ENCODE assay signal across 21 mouse cellular contexts in genomic region chr10:88287261-88287660, GRCm38 (mm10).
DNase-seq lines count a peak whose midpoint lies in the region; ATAC-seq and TF ChIP-seq lines count a peak whose summit lies in the region.
"Had no signal": no experiment of that assay in that cellular context is flagged by ENCODE, and none has a peak within 500 bp of the region (broad histone marks: within the 10 kb centered on the region; RNA-seq: fewer than 3 reads in every experiment).

No protein-coding gene starts in this region.

- H3K4me2 ChIP-seq in limb, embryonic 11.5 days (ENCODE audit: low read depth, severe bottlenecking) = no peak overlapping the region
- no peak overlapping the region for H3K4me2 ChIP-seq in stomach, embryonic 15.5 days
- no peak overlapping the region for H3K4me2 ChIP-seq in stomach, postnatal 0 days (replicated peaks; ENCODE audit: low read depth)
- H3K4me2 ChIP-seq: embryonic facial prominence, embryonic 13.5 days; embryonic facial prominence, embryonic 15.5 days; forebrain, embryonic 12.5 days had no signal

- H3K36me3 ChIP-seq in limb, embryonic 11.5 days (ENCODE audit: control insufficient read depth, insufficient read depth, low read length) = no peaks in the 10 kb centered on the region
- H3K36me3 ChIP-seq in limb, embryonic 10.5 days = no peaks in the 10 kb centered on the region
- no peaks in the 10 kb centered on the region for H3K36me3 ChIP-seq in stomach, embryonic 15.5 days
- no peaks in the 10 kb centered on the region for H3K36me3 ChIP-seq in stomach, postnatal 0 days (ENCODE audit: control insufficient read depth, insufficient read depth, low read length)
- H3K36me3 ChIP-seq: embryonic facial prominence, embryonic 13.5 days; embryonic facial prominence, embryonic 15.5 days; forebrain, embryonic 10.5 days; forebrain, embryonic 12.5 days had no signal

- H3K4me3 ChIP-seq in limb, embryonic 11.5 days (ENCODE audit: low read depth, low read length) = no peak overlapping the region
- no peak overlapping the region for H3K4me3 ChIP-seq in limb, embryonic 10.5 days
- H3K4me3 ChIP-seq in stomach, embryonic 15.5 days (replicated peaks) = no peak overlapping the region
- H3K4me3 ChIP-seq in stomach, postnatal 0 days (ENCODE audit: low read depth, low read length) = no peak overlapping the region
- H3K4me3 ChIP-seq: embryonic facial prominence, embryonic 13.5 days; embryonic facial prominence, embryonic 15.5 days; erythroblast, embryonic 14.5 days; forebrain, embryonic 10.5 days; forebrain, embryonic 12.5 days had no signal

- no peak for ATAC-seq in limb, embryonic 11.5 days (ENCODE audit: insufficient number of reproducible peaks, low FRiP score, low TSS enrichment, low read depth)
- ATAC-seq in stomach, embryonic 15.5 days (ENCODE audit: insufficient read depth, low FRiP score, low read depth) = peak; percentile 51; the same call in 1 of the 2 replicates
- no peak for ATAC-seq in stomach, postnatal 0 days (ENCODE audit: low FRiP score, low TSS enrichment)
- ATAC-seq: forebrain, embryonic 14.5 days; forebrain, embryonic 16.5 days had no signal

- H3K27me3 ChIP-seq in limb, embryonic 11.5 days (ENCODE audit: control insufficient read depth, insufficient read depth, low read length) = no peaks in the 10 kb centered on the region
- H3K27me3 ChIP-seq in limb, embryonic 10.5 days (ENCODE audit: low read depth, poor library complexity, severe bottlenecking) = no peaks in the 10 kb centered on the region
- H3K27me3 ChIP-seq in stomach, embryonic 15.5 days (replicated peaks) = no peaks in the 10 kb centered on the region
- no peaks in the 10 kb centered on the region for H3K27me3 ChIP-seq in stomach, postnatal 0 days (ENCODE audit: control insufficient read depth, insufficient read depth, low read length)
- H3K27me3 ChIP-seq: embryonic facial prominence, embryonic 13.5 days; embryonic facial prominence, embryonic 15.5 days; forebrain, embryonic 12.5 days had no signal

- TF ChIP-seq EP300 in stomach, postnatal 0 days (optimal IDR thresholded peaks at IDR 0.05) = no peak

- no peak for TF ChIP-seq CTCF in stomach, postnatal 0 days (IDR thresholded peaks at IDR 0.05; ENCODE audit: low read depth)

- no peak overlapping the region for H3K9ac ChIP-seq in limb, embryonic 11.5 days (ENCODE audit: low read length)
- H3K9ac ChIP-seq in stomach, embryonic 15.5 days = no peak overlapping the region
- no peak overlapping the region for H3K9ac ChIP-seq in stomach, postnatal 0 days (ENCODE audit: low read length)
- H3K9ac ChIP-seq: embryonic facial prominence, embryonic 13.5 days; embryonic facial prominence, embryonic 15.5 days; forebrain, embryonic 12.5 days had no signal

- 0 out of 2 replicates have a peak overlapping the region, but pooled peaks have one; percentile 8 for H3K27ac ChIP-seq in limb, embryonic 11.5 days (replicated peaks; ENCODE audit: low read depth, low read length)
- H3K27ac ChIP-seq in limb, embryonic 10.5 days = no peak overlapping the region
- no peak overlapping the region for H3K27ac ChIP-seq in stomach, embryonic 15.5 days
- no peak overlapping the region for H3K27ac ChIP-seq in stomach, postnatal 0 days (replicated peaks)
- H3K27ac ChIP-seq: embryonic facial prominence, embryonic 13.5 days; embryonic facial prominence, embryonic 15.5 days; forebrain, embryonic 10.5 days; forebrain, embryonic 12.5 days had no signal

- H3K4me1 ChIP-seq in limb, embryonic 11.5 days (ENCODE audit: control insufficient read depth, insufficient read depth, low read length) = no peaks in the 10 kb centered on the region
- peaks cover 7% of the 10 kb centered on the region; the same call in 1 of the 2 replicates for H3K4me1 ChIP-seq in limb, embryonic 10.5 days
- no peaks in the 10 kb centered on the region for H3K4me1 ChIP-seq in stomach, embryonic 15.5 days
- no peaks in the 10 kb centered on the region for H3K4me1 ChIP-seq in stomach, postnatal 0 days (replicated peaks; ENCODE audit: control insufficient read depth, insufficient read depth)
- H3K4me1 ChIP-seq: embryonic facial prominence, embryonic 15.5 days; forebrain, embryonic 10.5 days; forebrain, embryonic 12.5 days had no signal

- 87% methylated on average over 8 of the region's 8 CpGs for WGBS in limb, embryonic 11.5 days
- WGBS in limb, embryonic 10.5 days = 88% methylated on average over 8 of the region's 8 CpGs
- WGBS in stomach, embryonic 15.5 days = 70% methylated on average over 8 of the region's 8 CpGs
- 46% methylated on average over 8 of the region's 8 CpGs for WGBS in stomach, postnatal 0 days

- no peak for DNase-seq in limb, embryonic 11.5 days (ENCODE audit: low spot score)
- DNase-seq in limb, embryonic 10.5 days (ENCODE audit: low spot score) = no peak
- no peak for DNase-seq in stomach, postnatal 0 days (ENCODE audit: low spot score)
- no peak for DNase-seq in testis, postnatal 10 days (ENCODE audit: low spot score)
- DNase-seq: adrenal gland, postnatal 10 days; adrenal gland, postnatal 25 days; cerebellum, adult 11 months; cerebellum, adult 18-20 months; cerebellum, adult 8-10 months; cerebellum, adult 9-11 months; cerebellum, postnatal 14 days; cerebellum, postnatal 36 days; embryo, embryonic 11 days had no signal

- H3K9me3 ChIP-seq in limb, embryonic 11.5 days (ENCODE audit: control insufficient read depth, low read length) = no peaks in the 10 kb centered on the region
- no peaks in the 10 kb centered on the region for H3K9me3 ChIP-seq in limb, embryonic 10.5 days (replicated peaks)
- H3K9me3 ChIP-seq in stomach, embryonic 15.5 days = no peaks in the 10 kb centered on the region
- no peaks in the 10 kb centered on the region for H3K9me3 ChIP-seq in stomach, postnatal 0 days (ENCODE audit: control insufficient read depth, low read length)
- H3K9me3 ChIP-seq: embryonic facial prominence, embryonic 13.5 days; embryonic facial prominence, embryonic 15.5 days; forebrain, embryonic 10.5 days; forebrain, embryonic 12.5 days had no signal
